Mouse (Mus musculus): ENCODE measurements around the gene Gm5591.
"Not testable (repeated sequence)": the region's sequence is repeated elsewhere in the genome, so short reads cannot be mapped to it uniquely, and the experiment has no call there.

The Gm5591 gene

DNA sequence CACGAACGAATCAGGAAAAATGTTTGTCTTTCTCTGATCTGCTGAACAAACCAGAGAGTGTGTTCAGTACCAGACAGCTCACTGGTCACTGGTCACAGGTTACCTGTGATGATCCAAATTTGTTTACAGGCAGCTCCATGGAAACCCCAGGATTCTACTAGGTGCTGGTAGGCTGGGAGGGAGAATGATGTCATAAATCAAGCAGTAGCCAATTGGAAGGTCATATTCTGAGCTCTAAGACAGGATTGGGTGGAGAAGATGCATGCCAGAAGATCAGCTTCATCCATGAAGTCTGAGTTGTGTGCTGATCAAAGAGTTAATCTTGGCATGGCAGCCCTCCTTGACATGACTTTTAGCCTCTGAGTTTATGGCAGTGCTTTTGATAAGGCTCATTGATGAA, at the start of gene Gm5591:
TSS of gene Gm5591 (minus strand) at position 101 of the 400 bp plus-strand sequence.
- not testable (repeated sequence) for DNase-seq

DNA sequence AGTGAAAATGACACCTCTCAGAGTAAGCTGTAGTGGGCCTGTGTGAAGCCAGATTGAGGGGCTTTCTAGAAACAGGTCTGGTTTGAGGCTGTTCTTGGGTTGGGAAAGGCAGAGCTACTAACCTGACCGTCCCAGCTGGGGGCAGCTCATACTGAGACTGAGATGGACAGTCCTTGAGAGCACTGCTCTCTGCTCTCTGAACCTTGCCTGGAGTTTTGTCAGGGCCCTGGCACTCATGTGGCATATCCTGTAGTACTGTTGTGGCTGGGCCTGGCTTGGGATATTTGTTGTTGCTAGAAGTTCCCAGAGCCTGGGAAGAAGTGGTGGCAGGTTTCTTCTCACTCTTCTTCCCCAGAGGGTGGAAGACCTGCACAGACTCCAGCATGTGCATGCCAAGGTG, 39.5 kb downstream of the Gm5591 start:
- DNase-seq, result not testable (repeated sequence)
